In genomic region chr7:100653480-100654266, GRCm38 (mm10) we compare ENCODE assay signal across 9 mouse cellular contexts. TPM values are rescaled to one million over a fixed set of nuclear protein-coding genes. Genes with fewer than 3 reads are reported as not detected.
DNase-seq lines count a peak whose midpoint lies in the region; ATAC-seq and TF ChIP-seq lines count a peak whose summit lies in the region.
"Had no signal": no experiment of that assay in that cellular context is flagged by ENCODE, and none has a peak within 500 bp of the region (broad histone marks: within the 10 kb centered on the region; RNA-seq: fewer than 3 reads in every experiment).

No protein-coding gene starts in this region.

- H3K9ac ChIP-seq in intestine, embryonic 14.5 days (ENCODE audit: low read length): no peak overlapping the region
- no peak overlapping the region for H3K9ac ChIP-seq in intestine, embryonic 16.5 days (ENCODE audit: low read depth, low read length)
- H3K9ac ChIP-seq in forebrain, postnatal 0 days: no peak overlapping the region
- H3K9ac ChIP-seq: limb, embryonic 15.5 days had no signal

- no peak for TF ChIP-seq POLR2A in kidney, adult 2 months (IDR thresholded peaks at IDR 0.05; ENCODE audit: low read depth, low read length)

- peak overlapping the region; percentile 10; the same call in 1 of the 2 replicates for H3K27ac ChIP-seq in intestine, embryonic 14.5 days (ENCODE audit: low read depth)
- H3K27ac ChIP-seq in intestine, embryonic 16.5 days (ENCODE audit: low read length): no peak overlapping the region
- H3K27ac ChIP-seq in forebrain, postnatal 0 days (ENCODE audit: low read depth, low read length): no peak overlapping the region
- no peak overlapping the region for H3K27ac ChIP-seq in kidney, adult 2 months (ENCODE audit: insufficient read depth, low read depth, low read length)
- H3K27ac ChIP-seq: limb, embryonic 15.5 days had no signal

- no peaks in the 10 kb centered on the region for H3K9me3 ChIP-seq in intestine, embryonic 14.5 days (ENCODE audit: control insufficient read depth, low read length)
- no peaks in the 10 kb centered on the region for H3K9me3 ChIP-seq in intestine, embryonic 16.5 days (ENCODE audit: control insufficient read depth, low read length)
- no peaks in the 10 kb centered on the region for H3K9me3 ChIP-seq in forebrain, postnatal 0 days (ENCODE audit: low read length)
- H3K9me3 ChIP-seq: limb, embryonic 15.5 days had no signal

- WGBS in intestine, embryonic 14.5 days: 87% methylated on average over 9 of the region's 9 CpGs
- WGBS in intestine, embryonic 16.5 days: 83% methylated on average over 9 of the region's 9 CpGs
- WGBS in forebrain, postnatal 0 days: 50% methylated on average over 9 of the region's 9 CpGs
- WGBS in kidney, adult 2 months: 84% methylated on average over 9 of the region's 9 CpGs

- peaks cover 2% of the 10 kb centered on the region for H3K4me1 ChIP-seq in intestine, embryonic 14.5 days (replicated peaks; ENCODE audit: control insufficient read depth, insufficient read depth, low read length)
- H3K4me1 ChIP-seq in intestine, embryonic 16.5 days (ENCODE audit: control insufficient read depth, insufficient read depth, low read length): no peaks in the 10 kb centered on the region
- H3K4me1 ChIP-seq in forebrain, postnatal 0 days (ENCODE audit: insufficient read depth): no peaks in the 10 kb centered on the region; the same call in 1 of the 2 replicates
- no peaks in the 10 kb centered on the region for H3K4me1 ChIP-seq in kidney, adult 2 months (ENCODE audit: control insufficient read depth, insufficient read depth, low read length)

- no peak overlapping the region for H3K4me3 ChIP-seq in intestine, embryonic 14.5 days (ENCODE audit: low read depth, low read length)
- H3K4me3 ChIP-seq in intestine, embryonic 16.5 days (ENCODE audit: low read length): no peak overlapping the region
- no peak overlapping the region for H3K4me3 ChIP-seq in forebrain, postnatal 0 days (ENCODE audit: low read depth, low read length)
- H3K4me3 ChIP-seq in kidney, adult 2 months (ENCODE audit: insufficient read depth, low read depth, low read length): no peak overlapping the region
- H3K4me3 ChIP-seq: limb, embryonic 15.5 days had no signal

- peak; percentile 53 for DNase-seq in intestine, embryonic 14.5 days (ENCODE audit: low spot score)
- peak; percentile 58 for DNase-seq in forebrain, postnatal 0 days
- DNase-seq in left cerebral cortex, postnatal 36 days (ENCODE audit: low spot score in 2 of 2): peak; percentile 3 to 41
- peak; percentile 78 to 90 for DNase-seq in right cerebral cortex, postnatal 10 days (ENCODE audit: low spot score in 2 of 2)
- no peak for DNase-seq in urinary bladder, postnatal 36 days (ENCODE audit: low spot score in 2 of 2)
- DNase-seq in kidney, adult 2 months: no peak

- TF ChIP-seq CTCF in forebrain, postnatal 0 days (IDR thresholded peaks at IDR 0.05; ENCODE audit: low read depth): no peak
- no peak for TF ChIP-seq CTCF in kidney, adult 2 months (conservative IDR thresholded peaks at IDR 0.05; ENCODE audit: insufficient read depth, insufficient read length, low read depth, low read length)

- no peak overlapping the region for H3K4me2 ChIP-seq in intestine, embryonic 14.5 days (ENCODE audit: low read length)
- no peak overlapping the region for H3K4me2 ChIP-seq in intestine, embryonic 16.5 days (ENCODE audit: low read depth, low read length)
- H3K4me2 ChIP-seq in forebrain, postnatal 0 days (ENCODE audit: low read depth): no peak overlapping the region
- H3K4me2 ChIP-seq: limb, embryonic 15.5 days had no signal

- H3K27me3 ChIP-seq in intestine, embryonic 14.5 days (replicated peaks; ENCODE audit: control insufficient read depth, insufficient read depth, low read length): no peaks in the 10 kb centered on the region
- H3K27me3 ChIP-seq in intestine, embryonic 16.5 days (replicated peaks; ENCODE audit: control insufficient read depth, insufficient read depth, low read length): no peaks in the 10 kb centered on the region
- H3K27me3 ChIP-seq in forebrain, postnatal 0 days (ENCODE audit: insufficient read depth, low read length): no peaks in the 10 kb centered on the region
- H3K27me3 ChIP-seq in kidney, adult 2 months (replicated peaks; ENCODE audit: control insufficient read depth, insufficient read depth, low read length): no peaks in the 10 kb centered on the region
- H3K27me3 ChIP-seq: limb, embryonic 15.5 days had no signal

- intact Hi-C loops in left cerebral cortex, postnatal 36 days (cut with DNase I): no loop called here

- 0 out of 2 replicates have a peak, but pooled peaks have one; percentile 48 for ATAC-seq in intestine, embryonic 14.5 days (replicated peaks; ENCODE audit: low FRiP score, low TSS enrichment, low read depth)
- no peak for ATAC-seq in intestine, embryonic 16.5 days
- peak; percentile 88 for ATAC-seq in forebrain, postnatal 0 days
- no peak for ATAC-seq in megakaryocyte-erythroid progenitor cell, adult 5-6 weeks (replicated peaks; ENCODE audit: low FRiP score, low TSS enrichment, poor library complexity, severe bottlenecking)

- H3K36me3 ChIP-seq in intestine, embryonic 14.5 days (ENCODE audit: control insufficient read depth, insufficient read depth, low read length): 0 out of 2 replicates have a peak, but pooled peaks cover 3% of the 10 kb centered on the region
- no peaks in the 10 kb centered on the region for H3K36me3 ChIP-seq in intestine, embryonic 16.5 days (ENCODE audit: control insufficient read depth, insufficient read depth, low read length)
- H3K36me3 ChIP-seq in forebrain, postnatal 0 days (ENCODE audit: insufficient read depth): peaks cover 3% of the 10 kb centered on the region; the same call in 1 of the 2 replicates
- H3K36me3 ChIP-seq in kidney, adult 2 months (ENCODE audit: control insufficient read depth, insufficient read depth, low read length): no peaks in the 10 kb centered on the region

RNA-seq across cellular contexts. Expression of gene Plekhb1, which starts 8.5 kb away (rescaled TPM):
- polyA plus RNA-seq in intestine, embryonic 14.5 days (2014; fragmentation: Nextera tagmentation; extraction: Ambion mirVana): 16.2 and 19.1 TPM in 2 replicates
- polyA plus RNA-seq in intestine, embryonic 16.5 days (2015; fragmentation: Nextera tagmentation; extraction: Ambion mirVana): 15.1 and 15.8 TPM in 2 replicates
- total RNA-seq in forebrain, postnatal 0 days (2014; rRNA removed): 14.8 and 20.4 TPM in 2 replicates
- polyA plus RNA-seq in forebrain, postnatal 0 days (2015; fragmentation: Nextera tagmentation; extraction: Ambion mirVana): 22.1 and 22.8 TPM in 2 replicates
- total RNA-seq in left cerebral cortex, postnatal 36 days (2021): 100 to 1,000 TPM; 131 to 184 TPM
- polyA plus RNA-seq in kidney, adult 2 months (2012; rRNA removed): 37.3 and 44.9 TPM in 2 replicates
- total RNA-seq in megakaryocyte-erythroid progenitor cell, adult 5-6 weeks (2014; fragmentation: Nextera tagmentation): not detected in 2 replicates
- total RNA-seq in megakaryocyte-erythroid progenitor cell, adult 5-6 weeks (2017): 0.05 TPM in 1 of 2 replicates, not detected in the other

RNA-seq across cellular contexts. Expression of gene Mrpl48, which starts 45.6 kb away (rescaled TPM):
- polyA plus RNA-seq in intestine, embryonic 14.5 days (2014; fragmentation: Nextera tagmentation; extraction: Ambion mirVana): 89.4 and 94.6 TPM in 2 replicates
- 85.9 and 89.2 TPM in 2 replicates for polyA plus RNA-seq in intestine, embryonic 16.5 days (2015; fragmentation: Nextera tagmentation; extraction: Ambion mirVana)
- 28.9 and 44.9 TPM in 2 replicates for total RNA-seq in forebrain, postnatal 0 days (2014; rRNA removed)
- 88.4 and 97.7 TPM in 2 replicates for polyA plus RNA-seq in forebrain, postnatal 0 days (2015; fragmentation: Nextera tagmentation; extraction: Ambion mirVana)
- 10 to 100 TPM; 65.4 to 75.2 TPM for total RNA-seq in left cerebral cortex, postnatal 36 days (2021)
- polyA plus RNA-seq in kidney, adult 2 months (2012; rRNA removed): 21.0 and 27.5 TPM in 2 replicates
- 50.3 and 57.1 TPM in 2 replicates for total RNA-seq in megakaryocyte-erythroid progenitor cell, adult 5-6 weeks (2014; fragmentation: Nextera tagmentation)
- 93.1 and 138 TPM in 2 replicates for total RNA-seq in megakaryocyte-erythroid progenitor cell, adult 5-6 weeks (2017)

RNA-seq across cellular contexts. Expression of gene Rab6a, which starts 46.5 kb away (rescaled TPM):
- 118 and 121 TPM in 2 replicates for polyA plus RNA-seq in intestine, embryonic 14.5 days (2014; fragmentation: Nextera tagmentation; extraction: Ambion mirVana)
- polyA plus RNA-seq in intestine, embryonic 16.5 days (2015; fragmentation: Nextera tagmentation; extraction: Ambion mirVana): 85.7 and 89.7 TPM in 2 replicates
- total RNA-seq in forebrain, postnatal 0 days (2014; rRNA removed): 299 and 313 TPM in 2 replicates
- polyA plus RNA-seq in forebrain, postnatal 0 days (2015; fragmentation: Nextera tagmentation; extraction: Ambion mirVana): 258 and 305 TPM in 2 replicates
- 100 to 1,000 TPM; 395 to 423 TPM for total RNA-seq in left cerebral cortex, postnatal 36 days (2021)
- polyA plus RNA-seq in kidney, adult 2 months (2012; rRNA removed): 21.1 and 21.4 TPM in 2 replicates
- total RNA-seq in megakaryocyte-erythroid progenitor cell, adult 5-6 weeks (2014; fragmentation: Nextera tagmentation): 35.0 and 46.8 TPM in 2 replicates
- total RNA-seq in megakaryocyte-erythroid progenitor cell, adult 5-6 weeks (2017): 50.5 and 53.1 TPM in 2 replicates

RNA-seq across cellular contexts. Expression of gene Fam168a, which starts 52.8 kb away (rescaled TPM):
- 42.9 and 46.1 TPM in 2 replicates for polyA plus RNA-seq in intestine, embryonic 14.5 days (2014; fragmentation: Nextera tagmentation; extraction: Ambion mirVana)
- 21.2 and 24.9 TPM in 2 replicates for polyA plus RNA-seq in intestine, embryonic 16.5 days (2015; fragmentation: Nextera tagmentation; extraction: Ambion mirVana)
- total RNA-seq in forebrain, postnatal 0 days (2014; rRNA removed): 84.0 and 116 TPM in 2 replicates
- polyA plus RNA-seq in forebrain, postnatal 0 days (2015; fragmentation: Nextera tagmentation; extraction: Ambion mirVana): 90.1 and 91.7 TPM in 2 replicates
- total RNA-seq in left cerebral cortex, postnatal 36 days (2021): 100 to 1,000 TPM; 240 to 242 TPM
- 47.1 and 65.7 TPM in 2 replicates for polyA plus RNA-seq in kidney, adult 2 months (2012; rRNA removed)
- 26.9 and 35.9 TPM in 2 replicates for total RNA-seq in megakaryocyte-erythroid progenitor cell, adult 5-6 weeks (2014; fragmentation: Nextera tagmentation)
- 7.3 and 7.7 TPM in 2 replicates for total RNA-seq in megakaryocyte-erythroid progenitor cell, adult 5-6 weeks (2017)

Comparison
In these comparisons a context has a peak if more than half of its experiments do, and no peak if none do; other contexts are left out.
1. ATAC-seq: peak in intestine, embryonic 14.5 days (single experiment) and forebrain, postnatal 0 days (single experiment); none in intestine, embryonic 16.5 days (single experiment) and megakaryocyte-erythroid progenitor cell, adult 5-6 weeks (single experiment).
2. DNase-seq: peak in intestine, embryonic 14.5 days (single experiment), forebrain, postnatal 0 days (single experiment), left cerebral cortex, postnatal 36 days (2 of 2) and right cerebral cortex, postnatal 10 days (2 of 2); none in urinary bladder, postnatal 36 days (0 of 2) and kidney, adult 2 months (single experiment).